Mouse (Mus musculus) CH12.LX (cell line): ENCODE results near the gene Nup210l. TPM values are rescaled to one million over a fixed set of nuclear protein-coding genes. Genes with fewer than 3 reads are reported as not detected.

ENCODE experiments used
- DNase-seq: peaks from one replicate; pipeline ENCODE4 v3.0.0-alpha.2; 2013; ENCODE audit errors: extremely low read depth
- H3K27ac ChIP-seq: 2 replicates; pipeline ENCODE4 v1.5.1; 2012; ENCODE audit warnings: low read depth, mild to moderate bottlenecking, control low read depth, moderate library complexity; ENCODE audit not compliant: insufficient read depth
- H3K27me3 ChIP-seq: replicated peaks from 2 replicates; pipeline ENCODE3; 2012; ENCODE audit warnings: inconsistent platforms
- H3K36me3 ChIP-seq, 2 experiments: replicated peaks in 1 of 2; 2 replicates each; pipeline versions ENCODE3 to v1.6.1; 2012; ENCODE audit warnings: inconsistent platforms in 1 of 2, low read length in 1 of 2, mild to moderate bottlenecking in 1 of 2, mixed read lengths in 1 of 2, moderate library complexity in 1 of 2; ENCODE audit not compliant: control insufficient read depth in 1 of 2, insufficient read depth in 1 of 2
- H3K4me1 ChIP-seq, 2 experiments: 2 replicates each; pipeline ENCODE4 v1.6.1; 2012; ENCODE audit warnings: inconsistent platforms in 1 of 2, moderate library complexity in 1 of 2; ENCODE audit not compliant: insufficient read depth in 2 of 2, control insufficient read depth in 1 of 2
- H3K4me2 ChIP-seq: 2 replicates; pipeline ENCODE4 v1.6.1; 2012; ENCODE audit warnings: low read depth, mild to moderate bottlenecking, control low read depth; ENCODE audit not compliant: poor library complexity, insufficient read depth, severe bottlenecking
- H3K4me3 ChIP-seq, 3 experiments: fragments of 150-350 bp in 1 of 3; sonication (generic) in 1 of 3; replicated peaks in 1 of 3; 2 replicates each; pipeline versions ENCODE3 to v1.5.1; 2011 to 2012; ENCODE audit warnings: low read depth in 2 of 3, low read length in 2 of 3, mild to moderate bottlenecking in 2 of 3, moderate library complexity in 2 of 3, control low read depth in 1 of 3, improper control_type of control experiment in 1 of 3, inconsistent platforms in 1 of 3, mixed read lengths in 1 of 3; ENCODE audit not compliant: poor library complexity in 1 of 3
- H3K79me2 ChIP-seq: replicated peaks from 2 replicates; pipeline ENCODE4 v1.6.1; 2012; ENCODE audit warnings: mild to moderate bottlenecking, moderate library complexity; ENCODE audit not compliant: control insufficient read depth, poor library complexity, insufficient read depth, severe bottlenecking; ENCODE audit errors: extremely low read depth
- H3K9ac ChIP-seq: 2 replicates; pipeline ENCODE4 v1.6.1; 2012; ENCODE audit warnings: low read depth, mild to moderate bottlenecking, control low read depth, moderate library complexity; ENCODE audit not compliant: insufficient read depth
- H3K9me3 ChIP-seq: replicated peaks from 2 replicates; pipeline ENCODE3; 2012; ENCODE audit warnings: low read length, inconsistent platforms, mixed read lengths
- BHLHE40 ChIP-seq: IDR thresholded peaks from 2 replicates; pipeline ENCODE4 v1.6.1; 2011; ENCODE audit warnings: mild to moderate bottlenecking, low read depth, low read length, improper control_type of control experiment
- CHD1 ChIP-seq: IDR thresholded peaks from 2 replicates; pipeline ENCODE4 v1.6.1; 2012; ENCODE audit warnings: low read depth, low read length, improper control_type of control experiment, inconsistent platforms
- CTCF ChIP-seq, 2 experiments: IDR thresholded peaks in 1 of 2; conservative IDR thresholded peaks in 1 of 2; 2 replicates each; pipeline ENCODE4 v1.5.1; 2011 to 2012; ENCODE audit warnings: low read depth in 2 of 2, low read length in 2 of 2, improper control_type of control experiment in 1 of 2, inconsistent platforms in 1 of 2, mild to moderate bottlenecking in 1 of 2, moderate library complexity in 1 of 2
- E2F4 ChIP-seq: IDR thresholded peaks from 2 replicates; pipeline ENCODE4 v1.6.1; 2011; ENCODE audit warnings: low read depth, low read length, improper control_type of control experiment; ENCODE audit not compliant: insufficient replicate concordance
- ELF1 ChIP-seq: IDR thresholded peaks from 2 replicates; pipeline ENCODE4 v1.6.1; 2014; ENCODE audit warnings: low read depth, mild to moderate bottlenecking, inconsistent platforms, low read length, improper control_type of control experiment
- ETS1 ChIP-seq: conservative IDR thresholded peaks from 2 replicates; pipeline ENCODE4 v1.6.1; 2012; ENCODE audit warnings: low read depth, mild to moderate bottlenecking, inconsistent platforms, low read length, improper control_type of control experiment, moderate library complexity
- GABPA ChIP-seq: IDR thresholded peaks from 2 replicates; pipeline ENCODE4 v1.6.1; 2012; ENCODE audit warnings: low read depth, low read length, improper control_type of control experiment, inconsistent platforms; ENCODE audit not compliant: insufficient replicate concordance
- HCFC1 ChIP-seq: IDR thresholded peaks from 2 replicates; pipeline ENCODE4 v1.6.1; 2012; ENCODE audit warnings: low read depth, mild to moderate bottlenecking, inconsistent platforms, low read length, improper control_type of control experiment
- IRF4 ChIP-seq: IDR thresholded peaks from 2 replicates; pipeline ENCODE4 v1.6.1; 2014; ENCODE audit warnings: low read depth, mild to moderate bottlenecking, inconsistent platforms, low read length, improper control_type of control experiment
- JUND ChIP-seq: conservative IDR thresholded peaks from 2 replicates; pipeline ENCODE4 v1.6.1; 2011; ENCODE audit warnings: low read depth, low read length, improper control_type of control experiment
- MAFK ChIP-seq: IDR thresholded peaks from 2 replicates; pipeline ENCODE4 v1.6.1; 2011; ENCODE audit warnings: low read length, improper control_type of control experiment; ENCODE audit not compliant: insufficient replicate concordance
- MAZ ChIP-seq: IDR thresholded peaks from 2 replicates; pipeline ENCODE4 v1.6.1; 2012; ENCODE audit warnings: low read depth, mild to moderate bottlenecking, inconsistent platforms, low read length, improper control_type of control experiment, moderate library complexity
- MYC ChIP-seq: IDR thresholded peaks from 2 replicates; pipeline ENCODE4 v1.6.1; 2011; ENCODE audit warnings: low read depth, mild to moderate bottlenecking, improper control_type of control experiment, low read length
- NELFE ChIP-seq: IDR thresholded peaks from 2 replicates; pipeline ENCODE4 v1.6.1; 2011; ENCODE audit warnings: low read depth, low read length, improper control_type of control experiment
- NRF1 ChIP-seq: IDR thresholded peaks from 2 replicates; pipeline ENCODE4 v1.6.1; 2014; ENCODE audit warnings: low read depth, mild to moderate bottlenecking, inconsistent platforms, low read length, improper control_type of control experiment, moderate library complexity
- RAD21 ChIP-seq: IDR thresholded peaks from 2 replicates; pipeline ENCODE4 v1.6.1; 2011; ENCODE audit warnings: low read depth, mild to moderate bottlenecking, low read length, improper control_type of control experiment, moderate library complexity
- TCF12 ChIP-seq: IDR thresholded peaks from 2 replicates; pipeline ENCODE4 v1.6.1; 2014; ENCODE audit warnings: low read depth, mild to moderate bottlenecking, inconsistent platforms, low read length, improper control_type of control experiment
- UBTF ChIP-seq: IDR thresholded peaks from 2 replicates; pipeline ENCODE4 v1.6.1; 2012; ENCODE audit warnings: low read depth, mild to moderate bottlenecking, inconsistent platforms, low read length, improper control_type of control experiment, moderate library complexity
- USF2 ChIP-seq: conservative IDR thresholded peaks from 2 replicates; pipeline ENCODE4 v1.6.1; 2011; ENCODE audit warnings: low read depth, low read length, improper control_type of control experiment
- ZC3H11A ChIP-seq: IDR thresholded peaks from 2 replicates; pipeline ENCODE4 v1.6.1; 2012; ENCODE audit warnings: low read depth, mild to moderate bottlenecking, inconsistent platforms, low read length, improper control_type of control experiment
- ZKSCAN1 ChIP-seq: IDR thresholded peaks from 2 replicates; pipeline ENCODE4 v1.6.1; 2012; ENCODE audit warnings: low read depth, inconsistent platforms, low read length, improper control_type of control experiment, borderline replicate concordance
- ZMIZ1 ChIP-seq: IDR thresholded peaks from 2 replicates; pipeline ENCODE4 v1.6.1; 2012; ENCODE audit warnings: low read depth, mild to moderate bottlenecking, inconsistent platforms, low read length, improper control_type of control experiment
- dilution Hi-C: fragments of 300-500 bp; cut with MboI; formaldehyde crosslinking; loops from 2 replicates; pipeline ENCODE4 v1.14.3; 2020; ENCODE audit warnings: low sequenced_read_pairs; ENCODE audit not compliant: extremely low pct_unique_long_range_greater_than_20kb, extremely low pct_ligation_motif_present
- in situ Hi-C: fragments of 300-500 bp; cut with MboI; formaldehyde crosslinking; loops from 3 replicates; pipeline ENCODE4 v1.14.3; 2019; ENCODE audit warnings: low sequenced_read_pairs, low pct_ligation_motif_present, low pct_unique_long_range_greater_than_20kb, mixed read lengths
- polyA plus RNA-seq: library from polyadenylated mRNA; unstranded; fragments of >175 nt; gene quantifications from 2 replicates; pipeline ENCODE4 v1.2.1, GENCODE M21; 2012; ENCODE audit warnings: low read depth; ENCODE audit not compliant: insufficient read length
- total RNA-seq, 2 experiments: library from RNA; depleted of rRNA; stranded (reverse); fragments of 300-350 nt in 1 of 2; fragments of >200 nt in 1 of 2; gene quantifications; 2 replicates each; pipeline ENCODE4 v1.2.3; 2012 to 2014

Nup210l gene
- total and polyA plus RNA-seq, 3 experiments = 0.42 to 0.47 (median 0.43) TPM

GRCm38 (mm10) chr3:90081365-90082240 is 22.3 kb upstream of the Nup210l start (continued):
- peak; percentile 68 for TF ChIP-seq NELFE
- peak in 1 of 2 experiments; percentile 16; a peak in 2 of 4 replicates for TF ChIP-seq CTCF (conservative IDR thresholded peaks at IDR 0.05 in 1 of 2, IDR thresholded peaks at IDR 0.05 in 1 of 2; ENCODE audit: low read depth in 2 of 2, low read length in 2 of 2)
- TF ChIP-seq RAD21 = no peak; the same call in 1 of the 2 replicates
- no peak for TF ChIP-seq MAFK
- no peak for TF ChIP-seq GABPA
- TF ChIP-seq MYC = peak; percentile 99
- peak; percentile 33; the same call in 1 of the 2 replicates for TF ChIP-seq BHLHE40
- TF ChIP-seq USF2 = no peak
- TF ChIP-seq ZMIZ1 = 0 out of 2 replicates have a peak, but pooled peaks have one; percentile 16
- no peak for TF ChIP-seq E2F4
- no peak for TF ChIP-seq JUND
- TF ChIP-seq ELF1 = peak; percentile 46; the same call in 1 of the 2 replicates
- no peak for TF ChIP-seq NRF1
- TF ChIP-seq UBTF = no peak
- TF ChIP-seq MAZ = no peak
- TF ChIP-seq ZKSCAN1 = no peak

- DNase-seq = no peak
- H3K4me1 ChIP-seq = peaks cover 11 to 46% of the 10 kb centered on the region in 2 experiments; a peak in 3 of 4 replicates
- no peaks in the 10 kb centered on the region for H3K27me3 ChIP-seq
- H3K4me3 ChIP-seq = peak overlapping the region; percentile 29 to 45 (median 35)
- H3K36me3 ChIP-seq = peaks cover 22 to 49% of the 10 kb centered on the region in 2 experiments
- H3K4me2 ChIP-seq = peak overlapping the region; percentile 97
- no peaks in the 10 kb centered on the region for H3K9me3 ChIP-seq
- no peak for TF ChIP-seq ETS1
- TF ChIP-seq IRF4 = no peak
- no peak for TF ChIP-seq ZC3H11A
- no peak for TF ChIP-seq GABPA
- no peak for TF ChIP-seq CHD1
- no peak for TF ChIP-seq HCFC1
- no peak for TF ChIP-seq BHLHE40
- TF ChIP-seq TCF12 = no peak
- TF ChIP-seq JUND = no peak
- TF ChIP-seq, all 38 proteins: peak for 0
- dilution Hi-C loops (no loop called here), in situ Hi-C loops (no loop called here)
- H3K79me2 ChIP-seq = peaks cover 73% of the 10 kb centered on the region
- peak overlapping the region; percentile 90 for H3K9ac ChIP-seq
- H3K27ac ChIP-seq = peak overlapping the region; percentile 59
Observed at GRCm38 (mm10) chr3:90083034-90083433, 20.9 kb upstream of the Nup210l start.
